Mouse (Mus musculus) c-Kit-positive CD71-positive TER-119-negative erythroid progenitor cells, embryonic 14.5 days (primary cell): ENCODE results near the gene Thtpa.

Experiments used
- DNase-seq: peaks from one replicate; pipeline ENCODE4 v3.0.0-alpha.2; 2013; ENCODE audit warnings: low read depth

Thtpa gene

GRCm38 (mm10) chr14:55077481-55078365 lies 16.9 kb upstream of the Thtpa start:
- no peak for DNase-seq

DNA sequence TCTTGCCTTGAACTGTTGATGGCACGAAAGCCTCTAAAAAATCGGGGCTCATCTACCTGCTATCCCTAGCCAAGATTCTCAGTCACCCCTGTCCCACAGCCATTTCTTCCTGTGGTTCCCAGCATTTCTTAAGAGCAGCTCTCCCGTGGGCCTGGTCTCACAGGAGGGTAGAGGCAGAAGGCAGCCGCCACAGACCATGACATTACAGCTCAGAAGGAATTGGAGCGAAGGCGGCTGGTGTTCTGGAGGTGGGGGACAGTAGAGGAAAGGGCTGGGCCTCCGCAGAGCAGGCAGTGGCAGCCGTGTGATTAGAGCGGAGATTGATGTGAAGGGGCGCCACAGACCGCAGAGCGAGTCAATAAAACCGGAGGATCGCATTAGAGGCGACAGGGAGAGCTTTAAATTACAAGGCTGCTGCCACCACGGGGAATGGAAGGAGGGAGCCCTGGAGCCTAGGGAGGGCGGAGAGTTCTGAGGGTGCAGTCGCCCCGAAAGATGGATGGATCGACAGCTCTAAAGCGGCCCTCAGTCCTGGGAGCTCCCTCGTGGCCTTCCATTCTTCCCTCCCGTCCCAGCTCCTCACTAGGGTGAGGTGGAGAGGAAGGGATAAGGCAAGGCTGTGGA lies 16.1 kb upstream of the Thtpa start:
- DNase-seq = no peak

DNA sequence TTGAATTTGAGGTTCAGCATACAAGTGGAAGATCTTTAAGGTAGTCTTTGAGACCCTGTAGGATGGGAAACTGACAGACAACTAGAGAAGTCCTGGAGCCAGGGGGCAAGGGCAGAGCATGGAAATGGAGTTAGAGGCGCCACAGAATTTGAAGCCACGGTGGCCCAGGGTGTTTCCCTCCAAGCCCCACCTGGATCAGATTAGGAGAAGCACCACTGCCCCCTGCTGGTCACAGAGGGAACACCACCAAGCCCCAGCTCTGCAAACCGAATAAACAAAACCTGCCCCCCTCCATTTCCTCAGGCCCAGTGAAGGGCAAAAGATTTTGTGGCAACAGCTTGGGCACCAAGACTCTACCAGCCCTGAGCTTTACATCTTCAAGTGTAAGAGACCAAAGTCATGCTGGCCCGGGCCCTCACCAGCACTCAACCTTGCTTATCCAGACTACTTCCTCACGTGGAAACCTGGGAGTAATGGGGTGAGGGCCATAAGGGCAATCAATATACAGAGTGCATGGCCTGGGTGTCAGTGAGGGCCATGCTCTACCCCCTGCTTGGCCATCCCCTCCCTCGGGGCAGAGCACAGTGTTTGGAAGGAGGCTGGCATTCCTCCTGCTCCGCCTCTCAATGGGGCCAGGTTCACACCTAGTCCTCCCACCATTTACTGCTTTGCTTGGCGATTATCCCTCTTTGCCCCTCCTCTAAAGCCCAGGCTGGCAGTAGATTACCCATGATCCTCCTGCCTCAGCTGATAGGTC lies 15.2 kb upstream of the Thtpa start:
- DNase-seq = peak; percentile 56

DNA sequence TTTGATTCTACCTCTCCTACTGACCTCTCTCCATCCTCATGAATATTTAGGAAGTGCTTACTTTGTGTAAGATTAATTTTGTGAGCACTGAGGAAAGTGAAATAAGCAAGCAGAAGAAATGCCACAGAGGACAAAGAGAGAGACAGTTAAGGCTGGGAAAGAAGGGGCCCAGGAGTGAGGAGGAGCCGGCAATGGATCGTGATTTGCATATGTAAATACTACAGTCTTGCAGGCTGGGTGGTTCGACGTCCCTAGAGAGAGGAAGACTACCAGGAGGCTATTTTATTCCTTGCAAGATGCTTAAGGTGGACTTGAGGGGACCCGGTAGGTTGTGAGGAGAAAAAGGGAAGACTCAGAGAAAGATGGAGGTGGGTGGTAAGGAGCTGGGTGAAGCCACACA lies 13.5 kb upstream of the Thtpa start:
- no peak for DNase-seq

DNA sequence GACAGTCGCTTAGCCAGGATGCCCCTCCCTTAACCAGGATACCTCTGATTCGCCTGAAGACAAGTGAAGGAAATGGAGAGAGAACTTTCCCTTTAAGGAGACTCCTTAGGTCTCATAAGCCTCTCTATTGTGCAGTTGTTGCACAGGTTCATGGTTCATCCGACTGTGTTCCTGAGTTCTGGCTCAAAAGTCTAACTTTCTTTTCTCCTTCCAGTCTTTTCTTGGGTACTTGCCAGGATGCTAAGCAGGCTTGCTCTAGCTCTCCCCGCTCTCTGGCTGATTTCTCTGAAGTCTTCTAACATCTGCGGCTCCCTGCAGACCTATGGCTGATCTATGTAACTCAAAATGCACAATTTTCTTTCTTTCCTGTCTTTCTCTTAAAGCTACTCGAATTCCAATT lies 11.1 kb upstream of the Thtpa start:
- no peak for DNase-seq

DNA sequence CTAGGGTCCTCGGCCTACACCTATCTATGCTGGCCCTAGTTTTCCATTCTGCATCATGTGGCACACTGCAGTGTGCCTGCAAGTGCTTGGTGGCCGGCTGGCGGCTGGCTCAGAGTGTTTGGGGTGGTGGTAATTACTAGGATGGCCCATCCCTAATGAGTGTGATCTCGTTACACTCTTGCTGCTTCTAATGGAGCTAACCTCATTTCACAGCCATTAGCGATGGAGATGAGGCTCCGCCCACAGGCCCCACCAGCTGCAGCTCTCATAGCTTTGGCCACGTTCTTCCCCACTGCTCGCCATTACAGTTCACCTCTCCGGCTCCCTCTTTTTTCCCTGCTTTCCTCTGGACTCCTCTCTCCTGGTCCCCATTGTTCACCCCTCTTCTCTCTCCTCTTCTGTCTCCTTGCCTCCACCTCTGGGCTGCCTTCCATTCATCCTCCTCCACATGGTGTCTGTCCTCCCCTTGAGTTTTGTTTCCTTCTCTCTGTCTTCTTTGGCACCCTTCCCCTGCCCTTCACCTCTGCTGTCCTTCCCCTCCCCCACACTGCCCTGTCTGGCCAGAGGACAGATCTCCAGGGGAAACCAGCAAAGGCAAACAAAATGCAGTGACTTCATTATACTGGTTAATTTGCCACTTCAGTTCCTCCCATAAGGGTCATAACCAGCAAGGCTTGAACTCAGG lies 9.1 kb upstream of the Thtpa start:
- no peak for DNase-seq

- no peak for DNase-seq
These were observed 8.5 kb upstream of the Thtpa start for GRCm38 (mm10) chr14:55086009-55086514.

DNA sequence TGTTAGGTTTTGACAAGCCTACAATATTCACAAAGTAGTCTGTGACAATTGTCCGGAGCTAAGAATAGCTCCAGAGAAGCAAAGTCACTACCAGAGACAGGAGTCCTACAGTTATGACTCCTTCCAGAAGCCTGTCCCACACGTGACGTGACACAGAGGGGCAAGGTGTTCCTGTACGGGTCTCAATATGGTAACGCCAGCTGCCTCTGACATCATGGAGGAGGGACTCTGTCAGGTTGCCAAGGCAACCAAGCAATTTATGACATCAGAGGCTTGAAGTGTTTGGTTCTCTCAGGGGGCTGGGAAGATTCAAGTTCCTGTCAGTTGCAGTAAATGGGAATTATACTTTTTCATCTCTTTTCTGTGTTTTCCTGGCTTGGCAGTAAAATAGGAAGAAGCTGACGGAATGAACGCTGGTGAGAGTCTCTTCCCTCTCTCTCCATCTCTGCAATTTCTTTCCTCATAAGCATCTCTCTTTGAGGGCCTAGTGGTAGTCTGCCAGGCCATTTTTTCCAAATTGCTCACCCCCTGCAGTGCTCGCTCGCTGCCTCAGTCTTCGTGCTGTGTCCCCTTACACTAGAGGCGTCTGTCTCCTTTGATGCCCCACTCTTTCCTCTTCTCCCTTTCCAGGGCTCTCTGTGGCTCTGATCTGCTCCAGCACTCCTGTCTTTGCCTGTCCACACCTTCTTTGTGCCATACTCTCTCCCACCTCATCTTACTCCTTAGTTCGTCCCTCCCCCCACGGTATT lies 5.2 kb upstream of the Thtpa start:
- DNase-seq = no peak

DNA sequence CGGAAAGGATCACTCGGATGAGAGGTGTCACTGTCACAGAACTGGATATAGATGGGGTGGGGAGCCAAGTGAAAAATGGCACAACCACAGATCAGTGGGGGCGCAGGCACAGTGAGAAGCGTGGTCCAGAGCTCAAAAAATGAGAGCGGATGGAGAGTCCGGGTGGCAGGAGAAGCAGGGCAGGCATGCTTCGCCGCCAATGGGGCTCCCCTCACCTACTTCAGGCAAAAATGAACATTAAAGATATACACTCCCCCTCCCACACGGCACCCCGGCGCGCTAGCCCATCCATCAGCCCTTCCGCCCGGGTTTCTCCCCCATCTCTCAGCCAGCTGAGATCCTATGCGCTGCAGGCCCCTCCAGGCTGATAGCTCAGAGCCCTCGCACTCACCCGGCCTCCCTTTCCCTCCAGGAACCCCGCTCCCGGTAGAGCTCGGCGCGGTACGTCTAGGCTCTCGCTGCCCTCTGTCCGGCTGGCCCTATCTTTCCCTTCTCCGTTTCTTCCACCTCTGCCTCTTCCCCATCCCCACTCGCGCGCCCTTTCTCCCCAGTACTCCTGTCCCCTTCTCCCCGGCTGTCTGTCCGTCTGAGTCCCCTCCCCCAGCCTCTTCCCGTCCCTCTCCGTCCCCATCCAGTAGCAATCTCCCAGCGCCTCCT lies 3.2 kb upstream of the Thtpa start:
- no peak for DNase-seq

DNA sequence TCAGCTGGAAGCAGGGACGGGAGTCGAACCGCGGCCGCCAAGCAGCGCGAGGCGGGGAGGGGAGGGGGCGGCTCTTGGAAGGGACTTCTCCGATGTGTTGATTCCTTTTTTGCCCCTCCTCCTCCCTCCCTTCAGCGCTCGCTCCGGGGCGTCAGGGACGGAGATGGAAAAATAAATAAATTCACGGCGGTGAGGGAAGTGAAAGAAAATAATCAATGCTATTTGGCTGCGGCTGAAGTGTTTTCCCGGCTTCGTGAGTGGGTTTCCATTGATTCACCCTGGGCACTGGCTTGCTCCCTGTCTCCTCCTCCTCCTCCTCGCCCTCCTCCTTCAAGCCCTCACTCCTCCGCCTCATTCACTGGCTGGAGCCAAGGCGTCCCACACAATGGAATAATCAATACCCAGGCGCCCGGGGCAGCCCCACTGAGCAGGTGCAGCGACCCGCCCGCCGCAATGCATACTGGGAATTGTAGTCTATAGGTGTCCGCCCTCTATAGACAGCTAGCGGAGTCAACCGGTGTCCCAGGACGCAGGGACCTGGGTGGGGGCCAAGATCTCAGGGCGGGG lies 2.5 kb upstream of the Thtpa start, which contains the start of gene Zfhx2:
Gene Zfhx2 (minus strand): TSS at position 314 of the 567 bp plus-strand sequence.
- DNase-seq = peak; percentile 92

GRCm38 (mm10) chr14:55093927-55094326 lies 657 bp upstream of the Thtpa start:
- no peak for DNase-seq

DNA sequence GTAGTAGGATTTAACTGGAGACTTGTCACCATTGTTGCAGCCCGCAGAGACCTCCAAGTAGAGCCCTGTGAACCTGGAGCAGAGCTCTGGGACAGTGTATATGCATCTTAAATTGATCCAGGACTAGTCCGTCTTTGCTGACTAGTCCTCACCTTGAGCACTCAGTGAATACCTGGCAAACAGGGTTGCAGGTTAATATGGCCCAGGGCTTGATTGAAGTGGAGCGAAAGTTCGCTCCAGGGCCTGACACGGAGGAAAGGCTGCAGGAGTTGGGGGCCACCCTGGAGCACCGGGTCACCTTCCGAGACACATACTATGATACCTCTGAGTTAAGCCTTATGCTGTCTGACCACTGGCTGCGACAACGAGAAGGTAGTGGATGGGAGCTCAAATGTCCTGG lies 679 bp downstream of the Thtpa start:
- DNase-seq = no peak

DNA sequence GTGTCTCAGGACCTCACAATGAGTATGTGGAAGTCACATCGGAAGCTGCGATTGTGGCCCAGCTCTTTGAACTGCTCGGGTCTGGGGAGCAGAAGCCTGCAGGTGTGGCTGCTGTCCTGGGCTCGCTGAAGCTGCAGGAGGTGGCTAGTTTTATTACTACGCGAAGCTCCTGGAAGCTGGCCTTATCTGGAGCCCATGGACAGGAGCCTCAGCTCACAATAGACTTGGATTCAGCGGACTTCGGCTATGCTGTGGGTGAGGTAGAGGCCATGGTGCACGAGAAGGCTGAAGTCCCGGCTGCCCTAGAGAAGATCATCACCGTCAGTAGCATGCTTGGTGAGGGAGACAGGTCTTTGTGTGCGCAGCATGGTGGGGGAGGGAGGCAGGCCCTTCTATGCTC lies 1.1 kb downstream of the Thtpa start:
- no peak for DNase-seq

- no peak for DNase-seq
These were observed 2.0 kb downstream of the Thtpa start for GRCm38 (mm10) chr14:55096573-55097087.

GRCm38 (mm10) chr14:55097646-55098045 lies 3.1 kb downstream of the Thtpa start:
- DNase-seq = no peak

DNA sequence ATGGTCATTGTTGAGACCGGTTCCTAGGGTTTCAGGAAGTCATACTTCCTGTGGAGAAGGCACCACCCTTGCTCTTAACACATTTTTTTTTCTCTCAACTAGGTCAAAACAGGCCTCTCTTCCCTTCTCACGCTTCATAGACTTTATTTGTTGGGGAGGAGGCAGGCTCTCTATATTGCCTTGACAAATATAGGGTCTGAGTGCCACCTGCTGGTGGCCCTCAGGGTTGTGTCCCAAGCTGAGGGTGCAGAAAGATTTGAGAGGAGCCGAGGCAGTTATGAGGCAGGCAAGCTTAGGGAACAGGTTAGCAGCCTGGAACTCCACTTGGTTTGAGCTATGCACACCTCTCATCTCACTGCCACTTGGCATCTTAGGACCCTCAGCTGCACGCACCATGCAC lies 3.5 kb downstream of the Thtpa start:
- no peak for DNase-seq

GRCm38 (mm10) chr14:55101592-55101991 lies 7.0 kb downstream of the Thtpa start:
- DNase-seq = no peak

DNA sequence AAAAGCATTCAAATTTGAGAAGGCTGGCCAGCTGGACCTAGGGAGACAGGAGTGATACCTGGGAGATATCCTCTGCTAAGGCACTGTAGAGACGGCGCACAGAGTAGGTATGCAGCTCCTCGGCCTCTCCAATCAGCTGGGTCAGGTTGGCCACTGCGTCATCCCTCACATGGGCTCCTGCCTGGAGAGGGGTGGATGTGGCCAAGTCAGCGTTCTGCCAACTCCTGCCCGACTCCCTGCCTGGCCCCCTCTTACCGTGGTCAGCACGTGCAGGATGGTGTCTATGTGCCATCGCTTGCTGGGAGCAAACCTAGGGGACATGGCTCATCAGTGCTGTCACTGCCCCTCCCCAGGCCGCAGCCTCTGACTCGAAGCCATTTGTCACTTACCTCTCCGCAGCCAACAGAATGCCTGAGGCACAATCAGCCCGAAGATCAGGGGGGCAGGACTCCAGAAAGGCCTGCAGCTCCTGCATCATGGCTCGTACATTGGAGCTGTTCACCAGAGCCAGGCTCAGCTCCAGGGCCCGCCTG lies 7.7 kb downstream of the Thtpa start:
- DNase-seq = no peak

GRCm38 (mm10) chr14:55104365-55104764 lies 9.8 kb downstream of the Thtpa start:
- no peak for DNase-seq

- DNase-seq = no peak
These were observed 10.8 kb downstream of the Thtpa start for GRCm38 (mm10) chr14:55105386-55105785.
